Mouse (Mus musculus) left cerebral cortex, postnatal 4 days (tissue): ENCODE results near the gene Tmem203. TPM values are rescaled to one million over a fixed set of nuclear protein-coding genes. Genes with fewer than 3 reads are reported as not detected.
A peak's percentile ranks its signal among the peaks of the same experiment; 100 is the strongest.

Experiments
- DNase-seq: peaks from one replicate; pipeline ENCODE4 v3.0.0-alpha.2; 2022
- intact Hi-C: fragments of 180-260 bp; cut with DNase I; formaldehyde crosslinking; loops from one replicate; pipeline ENCODE4 v1.15.1; 2025
- total RNA-seq, 2 experiments: library from RNA; stranded (reverse); gene quantifications; 2 replicates each; pipeline ENCODE4 v1.2.3; 2021

Gene Tmem203
- total RNA-seq, 2 experiments from 2014 or later = 26.4 to 26.8 TPM

DNA sequence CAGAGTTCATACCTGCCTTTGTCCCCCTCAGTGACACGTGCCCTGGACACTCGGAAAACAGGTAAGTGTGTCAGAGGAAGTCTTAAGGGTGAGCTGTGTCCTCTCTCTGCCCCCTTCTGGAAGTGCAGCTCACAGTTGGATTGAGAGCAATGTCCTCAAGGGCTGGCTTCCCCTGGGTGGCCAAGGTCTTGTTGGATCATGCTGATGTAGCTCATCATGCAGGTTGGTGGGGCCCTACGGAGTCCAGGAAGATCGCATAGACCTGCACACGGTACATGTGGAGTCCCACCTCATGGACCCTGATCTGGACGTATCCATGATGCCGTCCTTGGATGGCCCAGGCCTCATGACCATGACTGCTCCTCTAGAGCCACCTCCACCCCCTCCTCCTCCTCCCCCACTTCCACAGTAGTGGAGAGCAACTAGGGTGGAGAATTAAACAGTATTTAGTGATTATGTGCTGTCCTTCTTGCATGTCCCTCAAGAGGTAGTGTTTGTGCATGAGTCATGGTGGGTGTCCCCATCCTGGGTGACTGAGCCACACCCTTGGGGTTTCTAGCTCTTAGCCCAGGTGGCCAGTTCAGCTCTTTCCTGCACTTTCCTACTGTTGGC lies 33.6 kb downstream of the Tmem203 start:
- intact Hi-C loops = no loop called here
- no peak for DNase-seq

DNA sequence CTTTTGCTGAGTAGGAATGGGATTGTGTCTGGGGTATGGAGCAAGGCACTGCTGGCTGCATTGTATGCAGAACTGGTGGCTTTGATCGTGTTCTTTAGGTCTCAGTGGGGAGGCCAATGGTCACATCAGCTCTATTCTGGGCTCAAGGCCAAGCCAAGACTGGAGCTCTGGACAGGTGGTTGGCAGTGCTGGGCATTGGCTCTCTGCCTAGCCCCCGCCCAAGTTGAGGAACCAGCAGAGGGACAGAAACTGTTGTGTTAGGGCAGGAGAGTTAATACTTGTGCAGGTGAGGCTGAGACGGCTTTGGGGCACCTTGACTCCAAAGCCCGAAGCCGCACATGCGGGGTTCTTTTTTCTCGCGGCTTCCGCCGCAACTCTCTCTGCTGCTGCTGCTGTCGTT lies 34.4 kb downstream of the Tmem203 start, which contains the start of gene Lrrc26:
Gene Lrrc26, plus strand, starts transcription at position 265 of the 400 bp plus-strand sequence.
- peak; percentile 84 for DNase-seq
- intact Hi-C loops = no loop called here

GRCm38 (mm10) chr2:25290101-25290815 lies 35.0 kb downstream of the Tmem203 start:
- intact Hi-C loops = no loop called here
- DNase-seq = peak; percentile 55

DNA sequence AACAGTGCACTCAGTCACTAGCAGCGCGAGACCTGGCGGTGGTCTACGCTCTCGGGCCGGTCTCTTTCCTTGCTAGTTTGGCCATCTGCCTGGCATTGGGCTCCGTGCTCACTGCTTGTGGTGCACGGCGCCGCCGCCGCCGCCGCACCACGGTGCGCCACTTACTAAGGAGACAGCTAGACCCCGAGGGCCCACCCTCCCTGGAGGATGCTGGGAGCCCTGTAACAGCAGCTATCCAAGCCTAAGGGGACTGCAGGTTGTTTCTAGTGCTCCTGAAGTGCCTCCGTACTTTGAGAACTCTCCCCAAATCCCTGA lies 35.5 kb downstream of the Tmem203 start:
- intact Hi-C loops = no loop called here
- DNase-seq = peak; percentile 59

DNA sequence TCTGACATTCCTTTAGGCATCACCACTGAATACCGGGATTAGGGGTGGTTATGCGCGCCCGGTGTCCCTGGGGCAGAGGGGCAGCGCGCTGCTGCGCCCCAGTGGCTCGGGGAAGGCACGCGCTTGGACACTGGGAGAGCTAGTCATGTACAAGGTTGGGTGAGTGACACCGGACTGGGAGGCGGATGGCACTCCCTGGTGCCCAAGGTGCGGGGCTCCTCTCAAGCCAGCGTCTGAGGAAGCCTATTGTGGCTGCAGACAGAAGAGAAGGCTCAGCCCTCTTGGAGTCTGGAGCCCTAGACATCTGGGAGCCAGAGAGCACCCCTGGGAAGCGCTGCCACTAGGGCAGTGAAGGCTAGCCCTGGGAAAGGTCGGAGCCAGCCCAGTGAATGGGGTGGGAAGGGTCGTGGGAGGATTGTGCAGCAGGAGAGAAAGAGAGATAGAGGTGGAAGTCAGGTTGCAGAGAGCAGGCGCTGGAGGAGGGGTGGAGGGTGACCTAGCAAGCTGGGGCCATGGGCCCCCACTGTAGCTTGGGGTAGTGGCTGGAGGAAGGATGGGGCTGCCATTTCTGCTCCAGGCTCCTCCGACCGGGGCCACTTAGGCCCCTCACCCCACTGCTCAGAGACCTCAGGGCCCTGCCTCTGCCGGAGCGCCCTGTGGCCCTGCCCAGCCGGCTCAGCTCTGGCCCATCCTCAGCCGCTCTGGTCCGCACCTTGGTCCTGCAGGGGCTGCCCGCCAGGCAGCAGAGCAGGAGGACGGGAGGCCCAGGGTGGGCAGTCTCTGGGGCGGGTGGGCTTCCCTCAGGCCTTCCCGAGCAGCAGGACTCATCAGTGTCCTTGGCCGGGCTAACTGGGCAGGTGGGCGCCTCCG lies 36.2 kb downstream of the Tmem203 start:
- intact Hi-C loops = no loop called here
- DNase-seq = no peak

- intact Hi-C loops = no loop called here
- DNase-seq = no peak
Observed at GRCm38 (mm10) chr2:25292054-25292544, 36.9 kb downstream of the Tmem203 start.

DNA sequence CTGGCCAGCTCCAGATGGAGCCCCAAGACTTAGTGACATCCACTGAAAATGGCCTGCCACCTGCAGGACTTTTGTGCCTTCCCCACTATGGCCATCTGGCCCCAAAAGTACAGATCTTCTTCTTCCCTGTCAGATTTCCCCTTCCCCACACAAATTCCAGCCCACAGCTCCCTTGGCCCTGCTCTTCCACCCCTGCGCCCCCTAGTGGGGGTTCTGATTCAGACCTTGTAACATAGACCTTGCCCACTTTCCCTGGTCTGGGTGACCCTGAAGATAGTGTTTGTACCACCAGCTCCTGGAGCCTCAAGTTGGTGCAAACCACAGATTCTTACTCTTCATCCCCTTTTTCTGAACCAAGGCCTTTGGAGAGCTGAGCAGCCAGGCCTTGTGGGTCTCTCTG lies 37.6 kb downstream of the Tmem203 start:
- intact Hi-C loops = no loop called here
- peak; percentile 87 for DNase-seq

DNA sequence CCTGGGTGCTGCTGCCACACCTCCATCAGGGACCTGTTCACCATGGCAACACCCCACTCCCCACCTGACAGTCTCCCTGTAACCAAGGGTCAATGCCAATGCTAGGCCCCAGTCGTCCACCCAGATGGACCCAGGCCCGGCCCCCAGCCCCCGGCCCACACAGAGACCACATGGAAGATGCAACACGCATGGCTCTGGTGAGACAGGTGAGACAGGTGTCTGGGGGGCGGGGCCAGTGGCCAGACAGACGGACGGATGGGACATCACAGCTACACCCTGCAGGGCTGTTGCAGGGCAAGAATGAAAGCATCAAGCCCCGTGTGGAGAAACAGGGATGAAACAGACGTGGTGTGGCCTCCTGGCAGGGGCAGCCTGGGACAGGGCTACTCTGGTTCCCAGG lies 38.5 kb downstream of the Tmem203 start:
- DNase-seq = no peak
- intact Hi-C loops = no loop called here

DNA sequence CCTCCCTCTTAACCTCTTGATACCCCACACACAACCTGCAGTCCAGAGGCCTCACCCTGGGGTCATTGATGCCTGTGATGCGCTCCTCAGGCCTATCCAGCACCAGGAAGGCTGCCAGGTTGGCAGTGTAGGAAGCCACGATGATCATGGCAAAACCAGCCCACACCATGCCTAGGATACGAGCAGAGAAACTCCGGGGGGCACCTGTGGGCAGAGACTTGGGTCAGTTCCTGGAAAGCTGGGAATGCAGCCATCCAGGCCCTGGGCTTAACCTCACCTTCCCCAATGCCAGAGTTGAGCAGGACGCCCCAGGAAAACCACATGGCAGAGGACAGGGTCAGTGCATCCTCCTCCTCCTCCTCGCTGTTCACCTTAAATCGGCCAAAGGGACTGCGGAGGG lies 41.9 kb downstream of the Tmem203 start:
- intact Hi-C loops = no loop called here
- DNase-seq = no peak

DNA sequence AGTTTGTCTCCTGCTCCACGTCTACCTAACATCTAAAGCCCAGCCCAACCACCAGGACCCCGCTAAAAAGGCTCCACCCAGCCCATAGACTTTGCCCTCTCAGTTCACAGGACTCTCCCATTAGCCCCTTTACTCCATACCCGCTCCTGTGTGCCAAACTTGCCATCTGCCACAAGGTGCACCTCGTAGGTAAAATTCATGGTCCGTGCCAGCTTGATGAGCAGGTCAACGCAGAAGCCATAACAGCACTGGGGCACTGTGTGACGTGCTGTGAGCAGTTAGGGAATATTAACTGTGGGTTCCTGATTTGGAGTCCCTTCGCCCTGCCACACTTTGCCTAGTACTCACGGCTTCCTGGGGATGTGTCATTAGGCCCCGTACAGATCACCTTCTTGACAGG lies 42.8 kb downstream of the Tmem203 start:
- intact Hi-C loops = no loop called here
- DNase-seq = no peak

DNA sequence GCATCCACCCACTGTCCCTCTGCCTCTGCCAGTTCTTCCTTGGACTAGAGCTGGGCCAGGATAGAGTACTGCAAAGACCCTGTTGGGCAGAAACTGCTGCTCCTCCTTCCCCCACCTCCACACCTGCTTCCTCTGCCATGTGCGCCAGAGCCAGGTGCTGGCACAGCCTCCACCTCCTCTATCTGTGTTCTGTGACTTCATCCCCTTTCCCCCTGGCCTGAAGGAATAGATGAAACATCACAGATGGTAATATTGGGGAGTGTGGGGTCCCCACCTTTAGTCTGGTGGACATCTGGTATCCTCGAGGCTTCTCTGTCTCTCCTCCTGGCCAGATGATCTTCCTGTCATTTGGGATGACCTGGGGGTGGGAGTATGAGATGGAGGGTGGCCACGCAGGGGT lies 48.2 kb downstream of the Tmem203 start:
- intact Hi-C loops = no loop called here
- no peak for DNase-seq

DNA sequence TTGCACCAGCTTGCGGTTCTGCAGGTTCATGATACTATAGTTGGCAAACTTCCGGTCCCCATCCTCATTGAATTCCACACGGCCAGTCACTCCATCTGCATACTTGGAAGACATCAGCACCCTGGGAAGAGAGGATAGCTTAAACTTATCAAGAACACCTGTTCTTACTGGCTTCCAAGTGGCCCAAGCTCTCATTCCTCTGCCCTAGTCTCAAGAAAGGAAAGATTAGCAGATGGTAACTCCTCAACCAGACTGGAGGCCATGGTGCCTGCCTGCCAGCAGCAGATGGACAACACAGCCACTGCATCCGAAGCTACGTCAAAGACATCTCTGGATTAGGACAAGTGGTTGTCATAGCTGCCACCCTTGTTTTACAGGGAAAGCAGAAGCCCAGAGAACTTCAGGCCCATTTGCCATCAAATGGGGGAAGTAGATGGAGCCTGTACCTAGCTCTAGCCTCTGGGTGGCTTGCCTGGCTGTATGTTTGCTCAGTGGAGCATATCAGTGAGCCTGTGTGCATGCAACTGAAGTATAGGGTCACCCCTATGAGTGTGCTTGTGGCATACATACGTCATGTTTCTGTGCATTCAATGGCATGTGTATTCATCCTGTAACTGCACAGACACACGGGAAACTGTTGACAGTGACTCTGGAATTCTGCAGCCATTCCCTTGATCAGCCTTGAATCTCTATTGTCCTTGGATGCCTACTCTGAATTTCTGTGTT lies 48.9 kb downstream of the Tmem203 start:
- peak; percentile 58 for DNase-seq

DNA sequence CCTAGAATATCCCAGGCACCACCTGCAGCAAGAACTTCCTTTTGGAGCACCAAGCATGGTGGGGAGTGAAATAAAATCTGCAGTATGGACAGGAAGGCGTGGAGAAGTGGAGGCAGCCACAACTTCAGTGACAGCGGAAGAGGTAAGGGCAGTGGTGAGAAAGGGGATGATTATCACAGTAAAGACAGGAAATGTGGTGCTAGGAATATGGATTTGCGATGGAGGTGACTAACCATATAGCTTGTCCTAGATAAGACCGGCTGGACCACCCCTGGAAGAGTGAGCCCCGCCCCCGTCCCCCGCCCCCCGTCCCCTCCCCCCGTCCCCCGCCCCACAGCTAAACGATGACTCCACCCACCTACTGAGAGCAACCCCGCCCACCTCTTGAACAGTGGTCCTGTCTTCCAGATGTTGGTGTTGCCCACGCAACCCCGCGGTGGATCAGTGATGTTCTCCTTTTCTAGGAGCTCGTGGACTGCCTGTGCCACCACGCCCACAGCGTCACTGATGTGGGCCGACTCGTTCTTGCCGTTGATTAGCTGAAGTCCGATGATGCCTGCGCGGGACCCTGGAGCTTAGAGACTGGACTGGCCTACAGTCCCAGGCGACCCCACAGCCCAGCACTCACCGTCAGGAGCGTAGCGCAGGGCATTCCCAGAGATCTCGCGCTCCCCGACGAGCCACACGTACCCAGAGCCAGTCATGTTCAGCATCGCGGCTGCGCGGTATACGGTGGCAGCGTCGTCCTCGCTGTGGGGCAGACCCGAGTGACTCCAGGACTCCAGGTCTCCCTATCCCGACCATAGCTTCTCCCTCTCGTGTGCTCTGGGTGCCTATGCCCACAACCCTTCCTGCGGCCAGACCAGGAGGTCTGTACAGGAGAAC lies 49.7 kb downstream of the Tmem203 start:
- intact Hi-C loops = no loop called here
- DNase-seq = peak; percentile 55

More for the DNA sequence above, 48.9 kb downstream of the Tmem203 start:
- intact Hi-C loops = no loop called here

Other genes starting within 250 kb of the Tmem203 start
- gene Nsmf, start 201.1 kb upstream of the Tmem203 start, total RNA-seq = 100 to 1,000 TPM; 342 to 359 TPM
- not detected for gene Entpd8, start 175.1 kb upstream of the Tmem203 start, total RNA-seq
- gene Noxa1, start 160.3 kb upstream of the Tmem203 start, total RNA-seq = not detected
- 10 to 100 TPM; 32.5 to 35.0 TPM for gene Nrarp, start 74.7 kb upstream of the Tmem203 start, total RNA-seq
- gene Tor4a, start 58.6 kb upstream of the Tmem203 start, total RNA-seq = 1 to 10 TPM; 1.4 to 1.8 TPM
- 10 to 100 TPM; 62.6 to 65.1 TPM for gene Nelfb, start 44.0 kb upstream of the Tmem203 start, total RNA-seq
- not detected for gene Stpg3, start 40.8 kb upstream of the Tmem203 start, total RNA-seq
- gene Fam166a, start 36.7 kb upstream of the Tmem203 start, total RNA-seq = not detected
- 100 to 1,000 TPM; 324 to 351 TPM for gene Tubb4b, start 30.7 kb upstream of the Tmem203 start, total RNA-seq
- not detected for gene Slc34a3, start 21.1 kb upstream of the Tmem203 start, total RNA-seq
- not detected for gene Rnf224, start 18.7 kb upstream of the Tmem203 start, total RNA-seq
- gene Rnf208, start 13.2 kb upstream of the Tmem203 start, total RNA-seq = 100 to 1,000 TPM; 169 to 189 TPM
- not detected for gene Cysrt1, start 13.0 kb upstream of the Tmem203 start, total RNA-seq
- gene AL732309.1, start 8.6 kb upstream of the Tmem203 start, total RNA-seq = 1 to 10 TPM; 2.4 to 7.7 TPM
- gene Tprn, start 7.2 kb downstream of the Tmem203 start, total RNA-seq = 10 to 100 TPM; 15.4 to 16.2 TPM
- 10 to 100 TPM; 72.3 to 75.7 TPM for gene Ssna1, start 17.0 kb downstream of the Tmem203 start, total RNA-seq
- 100 to 1,000 TPM; 108 to 121 TPM for gene Anapc2, start 17.0 kb downstream of the Tmem203 start, total RNA-seq
- gene Tmem210, start 32.7 kb downstream of the Tmem203 start, total RNA-seq = not detected
- gene Lrrc26, start 34.5 kb downstream of the Tmem203 start, total RNA-seq = not detected
- gene Grin1, start 63.7 kb downstream of the Tmem203 start, total RNA-seq = 100 to 1,000 TPM; 163 to 186 TPM
- 10 to 100 TPM; 51.0 to 61.3 TPM for gene Man1b1, start 76.9 kb downstream of the Tmem203 start, total RNA-seq
- 10 to 100 TPM; 23.0 to 27.3 TPM for gene Dpp7, start 100.9 kb downstream of the Tmem203 start, total RNA-seq
- 1 to 10 TPM; 6.5 to 7.3 TPM for gene Uap1l1, start 110.2 kb downstream of the Tmem203 start, total RNA-seq
- gene Sapcd2, start 116.9 kb downstream of the Tmem203 start, total RNA-seq = 10 to 100 TPM; 11.7 to 11.8 TPM
- 1 to 10 TPM; 6.8 to 7.2 TPM for gene Entpd2, start 140.4 kb downstream of the Tmem203 start, total RNA-seq
- 100 to 1,000 TPM; 478 to 490 TPM for gene Npdc1, start 143.9 kb downstream of the Tmem203 start, total RNA-seq
- under 1 TPM in 1 of 2 experiments, not detected in 1; 0.16 TPM for gene Fut7, start 167.8 kb downstream of the Tmem203 start, total RNA-seq
- 10 to 100 TPM; 78.4 to 99.2 TPM for gene Abca2, start 173.3 kb downstream of the Tmem203 start, total RNA-seq
- gene Clic3, start 201.4 kb downstream of the Tmem203 start, total RNA-seq = under 1 TPM in 1 of 2 experiments, not detected in 1; 0.52 TPM
- gene Paxx, start 205.7 kb downstream of the Tmem203 start, total RNA-seq = 10 to 100 TPM; 83.1 to 92.4 TPM
- 100 to 1,000 TPM; 665 to 881 TPM for gene Ptgds, start 214.6 kb downstream of the Tmem203 start, total RNA-seq
- gene Lcn12, start 238.5 kb downstream of the Tmem203 start, total RNA-seq = not detected
- gene Fbxw5, start 245.3 kb downstream of the Tmem203 start, total RNA-seq = 100 to 1,000 TPM; 117 TPM
- gene C8g, start 246.3 kb downstream of the Tmem203 start, total RNA-seq = 1 to 10 TPM in 1 of 2 experiments, under 1 TPM in 1; 0.98 to 1.3 TPM